Mouse (Mus musculus) left cerebral cortex, adult 18-20 months (tissue): ENCODE data around the gene Gm36210. TPM values are rescaled to one million over a fixed set of nuclear protein-coding genes. Genes with fewer than 3 reads are reported as not detected.
A peak's percentile ranks its signal among the peaks of the same experiment; 100 is the strongest.
"Not testable (repeated sequence)": the region's sequence is repeated elsewhere in the genome, so short reads cannot be mapped to it uniquely, and the experiment has no call there.

ENCODE experiments used
- DNase-seq, 2 experiments: peaks; one replicate each; pipeline ENCODE4 v3.0.0; 2021 to 2022; ENCODE audit warnings: low spot score in 2 of 2, mixed read lengths in 1 of 2
- total RNA-seq, 2 experiments: library from RNA; stranded (reverse); gene quantifications; 2 replicates each; pipeline ENCODE4 v1.2.3; 2021

Gene Gm36210
- total RNA-seq, 2 experiments from 2014 or later, result 0.46 TPM; not detected in 1

- DNase-seq, result no peak
Measured at GRCm38 (mm10) chr7:4898851-4899648, 7.3 kb downstream of the Gm36210 start.

DNA sequence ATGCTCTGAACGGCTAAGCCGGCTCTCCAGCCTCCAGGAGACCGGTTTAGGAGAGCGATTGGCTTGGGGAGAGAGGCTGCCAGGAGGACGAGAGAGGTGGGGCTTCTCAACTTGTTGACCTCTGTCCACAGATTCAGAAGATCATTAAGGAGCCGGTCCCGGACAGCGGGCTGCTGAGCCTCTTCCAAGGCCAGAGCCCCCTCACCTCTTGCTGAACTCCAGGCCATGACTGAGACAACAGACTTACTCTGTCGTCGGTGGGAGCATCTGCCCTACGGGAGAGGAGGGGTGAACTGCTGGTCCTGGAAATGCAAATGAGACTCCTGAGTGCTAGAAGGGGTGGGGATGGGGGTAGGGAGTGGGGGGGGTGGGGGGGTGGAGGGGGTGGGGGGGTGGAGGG is 11.1 kb downstream of the Gm36210 start:
- DNase-seq, result no peak

- DNase-seq, result no peak
Measured at GRCm38 (mm10) chr7:4886680-4887079, 19.6 kb downstream of the Gm36210 start.

GRCm38 (mm10) chr7:4879036-4879435 is 27.3 kb downstream of the Gm36210 start:
- DNase-seq, result not testable (repeated sequence)

DNA sequence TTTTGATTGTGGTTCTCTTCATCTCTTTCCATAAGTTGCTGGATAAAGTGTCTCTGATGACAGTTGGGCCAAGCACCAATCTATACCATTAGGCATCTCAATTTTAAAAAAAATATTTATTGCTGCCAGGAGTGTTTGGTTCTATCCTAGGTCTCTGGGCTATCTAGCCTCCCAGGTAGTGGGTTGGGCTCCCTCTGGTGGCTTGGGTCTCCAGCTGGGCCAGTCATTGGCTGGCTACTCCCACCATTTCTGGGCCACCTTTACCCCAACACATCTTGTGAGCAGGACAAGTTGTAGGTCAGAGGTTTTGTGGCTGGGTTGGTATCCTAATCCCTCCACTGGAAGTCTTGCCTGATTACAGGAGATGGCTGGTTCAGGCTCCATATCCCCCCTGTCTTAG is 28.1 kb downstream of the Gm36210 start:
- DNase-seq, result no peak

- no peak for DNase-seq
Measured at GRCm38 (mm10) chr7:4877226-4877625, 29.1 kb downstream of the Gm36210 start.

GRCm38 (mm10) chr7:4876753-4877221 is 29.5 kb downstream of the Gm36210 start, which contains the start of gene Isoc2a:
Isoc2a (plus strand) TSS chr7:4877153.
- DNase-seq, result peak; percentile 77 to 86

GRCm38 (mm10) chr7:4870133-4870532 is 36.2 kb downstream of the Gm36210 start, which contains the start of gene Isoc2b:
Isoc2b (minus strand) TSS chr7:4870258.
- no peak for DNase-seq

DNA sequence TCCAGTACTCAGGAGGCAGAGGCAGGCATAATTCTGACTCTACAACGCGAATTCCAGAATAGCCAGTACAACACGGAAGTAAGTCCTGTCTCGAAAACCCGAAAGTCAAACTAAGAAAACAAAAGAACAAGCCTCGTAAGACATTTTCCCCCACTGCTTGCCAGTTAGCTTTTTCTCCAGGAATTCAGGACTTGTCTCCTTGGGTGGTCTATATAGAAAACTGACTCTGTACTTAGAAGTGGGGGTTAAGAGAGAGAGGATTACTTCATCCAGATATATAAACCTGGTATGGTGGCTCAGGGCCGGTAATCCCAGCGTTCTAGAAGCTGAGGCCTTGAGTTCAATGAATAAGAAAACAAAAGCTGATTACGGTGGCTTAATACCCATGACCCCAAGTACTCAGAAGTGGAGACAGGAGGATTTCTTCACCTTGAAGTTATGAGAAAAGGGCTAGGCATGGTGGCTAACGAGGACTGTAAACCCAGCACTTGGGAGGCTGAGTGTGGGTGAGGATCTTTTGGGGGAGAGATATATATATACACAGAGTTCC is 39.6 kb downstream of the Gm36210 start:
- no peak for DNase-seq

GRCm38 (mm10) chr7:4865579-4866493 is 40.5 kb downstream of the Gm36210 start:
- peak; percentile 95 to 96 for DNase-seq

DNA sequence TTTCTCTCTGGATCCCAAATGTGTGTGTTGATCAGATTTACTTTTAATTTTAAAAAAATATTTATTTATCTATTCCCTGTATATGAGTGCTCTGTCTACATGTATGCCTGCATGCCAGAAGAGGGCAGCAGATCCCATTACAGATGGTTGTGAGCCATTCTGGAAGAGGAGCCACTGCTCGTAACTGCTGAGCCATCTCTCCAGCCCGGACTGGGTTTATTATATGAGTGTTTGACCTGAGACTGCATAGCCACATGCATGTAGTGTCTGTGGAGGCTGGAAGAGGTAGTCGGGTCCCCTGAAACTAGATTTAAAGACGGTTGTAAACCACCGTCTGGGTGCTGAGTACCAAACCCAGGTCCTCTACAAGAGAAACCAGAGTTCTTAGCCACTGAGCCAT is 41.2 kb downstream of the Gm36210 start:
- peak; percentile 27 to 32 for DNase-seq

- no peak for DNase-seq
Measured at GRCm38 (mm10) chr7:4864130-4864845, 42.0 kb downstream of the Gm36210 start.

DNA sequence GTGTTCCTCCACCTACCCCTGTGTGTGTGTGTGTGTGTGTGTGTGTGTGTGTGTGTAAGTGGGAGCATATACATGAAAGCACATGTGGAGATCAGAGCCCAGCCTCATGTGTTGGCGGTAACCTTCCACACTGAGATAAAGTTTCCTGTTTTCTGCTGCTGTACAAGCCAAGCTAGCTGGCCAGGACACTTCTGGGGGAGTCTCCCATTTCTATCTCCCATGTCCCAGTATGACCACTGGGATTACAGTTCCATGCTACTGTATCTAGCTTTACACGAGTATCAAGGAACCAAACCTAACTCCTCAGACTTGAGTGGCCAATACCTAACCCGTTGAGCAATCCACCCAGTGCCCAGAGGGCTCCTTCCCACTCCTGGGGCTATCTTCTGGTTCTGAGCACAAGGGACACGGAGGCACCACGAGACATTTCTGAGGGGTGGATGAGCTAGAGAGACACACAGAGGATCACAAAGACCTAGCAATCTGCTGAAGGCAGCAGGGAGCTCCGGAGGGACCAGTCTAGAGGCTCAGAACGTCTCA is 42.7 kb downstream of the Gm36210 start:
- DNase-seq, result no peak

GRCm38 (mm10) chr7:4863041-4863440 is 43.3 kb downstream of the Gm36210 start:
- DNase-seq, result peak in 1 of 2 experiments; percentile 34

DNA sequence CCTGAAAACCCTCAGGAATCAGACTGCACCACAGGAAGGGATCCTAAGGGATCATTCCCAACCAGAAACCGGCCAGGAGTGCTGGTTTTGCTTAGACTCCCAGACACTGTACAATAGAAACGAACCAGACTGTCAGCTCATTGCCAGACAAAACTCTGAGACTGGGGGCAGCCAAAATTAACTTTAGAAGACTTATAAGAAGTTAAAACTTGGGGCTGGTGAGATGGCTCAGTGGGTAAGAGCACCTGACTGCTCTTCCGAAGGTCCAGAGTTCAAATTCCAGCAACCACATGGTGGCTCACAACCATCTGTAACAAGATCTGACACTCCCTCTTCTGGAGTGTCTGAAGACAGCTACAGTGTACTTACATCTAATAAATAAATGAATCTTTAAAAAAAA is 45.4 kb downstream of the Gm36210 start:
- DNase-seq, result not testable (repeated sequence)

DNA sequence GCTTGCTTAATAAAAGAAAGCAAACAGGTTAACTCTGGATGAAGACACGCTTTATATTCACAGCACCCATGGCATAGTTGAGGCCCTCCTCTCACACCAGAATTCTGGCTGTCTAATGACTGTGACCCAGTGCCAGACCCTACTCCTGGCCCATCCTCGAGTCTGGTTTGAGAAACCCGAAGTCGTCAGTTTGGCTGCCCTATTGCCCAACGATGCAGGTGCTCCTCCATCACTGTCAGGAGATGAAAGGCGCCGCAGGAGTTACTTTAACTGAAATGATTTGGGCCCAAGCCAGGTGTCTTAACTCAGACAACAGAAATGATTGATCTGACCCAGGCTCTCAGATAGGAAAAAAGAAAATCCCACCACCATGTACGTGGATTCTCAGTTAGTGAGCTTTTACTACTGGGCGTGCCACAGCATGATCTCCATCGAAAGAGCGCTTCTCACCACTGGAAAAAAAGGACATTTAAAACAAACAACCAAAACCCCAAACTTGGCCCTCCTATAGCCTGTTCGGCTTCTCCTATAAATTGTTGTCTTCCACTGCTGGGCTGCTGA is 46.8 kb downstream of the Gm36210 start:
- DNase-seq, result no peak

- DNase-seq, result no peak
Measured at GRCm38 (mm10) chr7:4857321-4857720, 49.0 kb downstream of the Gm36210 start.

GRCm38 (mm10) chr7:4856508-4856907 is 49.8 kb downstream of the Gm36210 start:
- DNase-seq, result no peak

GRCm38 (mm10) chr7:4853613-4854012 is 52.7 kb downstream of the Gm36210 start:
- DNase-seq, result no peak

DNA sequence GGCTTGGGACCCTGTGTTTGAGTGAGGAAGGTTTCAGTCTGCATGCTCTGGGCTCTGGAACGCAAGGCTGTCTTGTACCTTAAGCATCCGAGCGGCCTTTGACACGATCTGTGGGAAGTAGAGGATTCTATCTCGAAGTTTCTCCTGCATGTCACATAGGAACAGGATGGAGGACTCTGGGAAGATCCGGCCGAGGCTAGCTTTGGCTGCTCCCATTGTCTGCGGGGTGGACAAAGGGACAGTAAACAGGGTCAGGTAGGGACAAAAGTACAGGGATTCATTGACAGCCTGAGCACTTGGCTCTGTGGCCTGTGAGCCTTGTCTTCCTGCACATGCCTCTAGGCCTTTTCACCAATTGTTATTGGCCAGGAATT is 55.0 kb downstream of the Gm36210 start:
- DNase-seq, result no peak
